Mouse (Mus musculus) heart, embryonic 16.5 days (tissue): Measurements from ENCODE around the gene Tssc4. TPM values are rescaled to one million over a fixed set of nuclear protein-coding genes. Genes with fewer than 3 reads are reported as not detected.

Experiments used
- ATAC-seq: fragments of 200-750 bp; cut with Nextera tagmentation; replicated peaks from 2 replicates; pipeline ENCODE4 v1.8.0; 2017; ENCODE audit warnings: moderate number of reproducible peaks; ENCODE audit not compliant: insufficient read depth, low FRiP score; ENCODE audit errors: extremely low read depth
- H3K27ac ChIP-seq: fragments of 300-500 bp; sonication (generic); 2 replicates; pipeline ENCODE4 v1.5.1; 2014; ENCODE audit warnings: mild to moderate bottlenecking, low read length, control low read depth, moderate library complexity
- H3K27me3 ChIP-seq: fragments of 300-500 bp; sonication (generic); 2 replicates; pipeline ENCODE4 v1.6.1; 2014; ENCODE audit warnings: low read length, mixed read lengths; ENCODE audit not compliant: control insufficient read depth, insufficient read depth
- H3K36me3 ChIP-seq: fragments of 300-500 bp; sonication (generic); 2 replicates; pipeline ENCODE4 v1.6.1; 2014; ENCODE audit not compliant: control insufficient read depth, insufficient read depth
- H3K4me1 ChIP-seq: fragments of 300-500 bp; sonication (generic); 2 replicates; pipeline ENCODE4 v1.6.1; 2014; ENCODE audit warnings: low read length, mixed read lengths; ENCODE audit not compliant: control insufficient read depth, insufficient read depth
- H3K4me2 ChIP-seq: fragments of 300-500 bp; sonication (generic); 2 replicates; pipeline ENCODE4 v1.6.1; 2014; ENCODE audit warnings: low read depth, mild to moderate bottlenecking, control low read depth, low read length
- H3K4me3 ChIP-seq: fragments of 300-500 bp; sonication (generic); 2 replicates; pipeline ENCODE4 v1.5.1; 2014; ENCODE audit warnings: mild to moderate bottlenecking, control low read depth, low read length
- H3K9ac ChIP-seq: fragments of 300-500 bp; sonication (generic); 2 replicates; pipeline ENCODE4 v1.6.1; 2014; ENCODE audit warnings: low read length, control low read depth
- H3K9me3 ChIP-seq: fragments of 300-500 bp; sonication (generic); replicated peaks from 2 replicates; pipeline ENCODE4 v1.6.1; 2016; ENCODE audit warnings: low read length; ENCODE audit not compliant: control insufficient read depth
- WGBS: fragments of 180-500 bp; shearing (Covaris S2); extraction: QIAGEN DNeasy Blood & Tissue Kit; methylation state at CpG from one replicate; pipeline ENCODE4 v1.1.7; 2014; 5-methylcytosine and 5-hydroxymethylcytosine counted together
- polyA plus RNA-seq: library from polyadenylated mRNA; unstranded; fragments of >200 nt; fragmentation: Nextera tagmentation; extraction: Ambion mirVana; gene quantifications from 2 replicates; pipeline ENCODE4 v1.2.1, GENCODE M21; 2015

Gene Tssc4
- polyA plus RNA-seq, 1 experiment from 2014 or later: 59.2 TPM

- Histone ChIP-seq H3K4me3 (no peak overlapping the region), H3K9ac (peak overlapping the region; percentile 69), H3K27me3 (no peaks in the 10 kb centered on the region), H3K9me3 (no peaks in the 10 kb centered on the region), H3K36me3 (peaks cover 35% of the 10 kb centered on the region), H3K27ac (peak overlapping the region; percentile 99), H3K4me1 (peaks cover 73% of the 10 kb centered on the region), H3K4me2 (peak overlapping the region; percentile 94)
- 35% methylated on average over 5 of the region's 5 CpGs for WGBS
- ATAC-seq: no peak
These were observed 9.7 kb upstream of the Tssc4 start for GRCm38 (mm10) chr7:143059202-143059870.

GRCm38 (mm10) chr7:143062704-143063103 lies 6.3 kb upstream of the Tssc4 start:
- Histone ChIP-seq H3K27ac (no peak overlapping the region), H3K27me3 (no peaks in the 10 kb centered on the region), H3K9ac (no peak overlapping the region), H3K4me3 (no peak overlapping the region), H3K4me2 (no peak overlapping the region), H3K4me1 (peaks cover 39% of the 10 kb centered on the region), H3K36me3 (peaks cover 64% of the 10 kb centered on the region), H3K9me3 (no peaks in the 10 kb centered on the region)
- no peak for ATAC-seq
- 62% methylated on average over 2 of the region's 2 CpGs for WGBS

GRCm38 (mm10) chr7:143064226-143064625 lies 4.8 kb upstream of the Tssc4 start:
- no peak for ATAC-seq
- H3K27me3 ChIP-seq: no peaks in the 10 kb centered on the region
- H3K4me2 ChIP-seq: no peak overlapping the region
- H3K9me3 ChIP-seq: no peaks in the 10 kb centered on the region
- H3K4me1 ChIP-seq: peaks cover 32% of the 10 kb centered on the region
- H3K27ac ChIP-seq: no peak overlapping the region
- H3K4me3 ChIP-seq: no peak overlapping the region
- whole genome bisulfite sequencing: 71% methylated on average over 6 of the region's 6 CpGs
- H3K36me3 ChIP-seq: peaks cover 71% of the 10 kb centered on the region
- no peak overlapping the region for H3K9ac ChIP-seq

- Histone ChIP-seq H3K27ac (no peak overlapping the region), H3K4me2 (no peak overlapping the region), H3K9me3 (no peaks in the 10 kb centered on the region), H3K36me3 (peaks cover 70% of the 10 kb centered on the region), H3K27me3 (no peaks in the 10 kb centered on the region), H3K4me3 (no peak overlapping the region), H3K9ac (no peak overlapping the region), H3K4me1 (peaks cover 26% of the 10 kb centered on the region)
- 84% methylated on average over 2 of the region's 2 CpGs for WGBS
- ATAC-seq: no peak
These were observed 3.4 kb upstream of the Tssc4 start for GRCm38 (mm10) chr7:143065692-143066091.

GRCm38 (mm10) chr7:143067469-143067868 lies 1.6 kb upstream of the Tssc4 start:
- peaks cover 19% of the 10 kb centered on the region for H3K4me1 ChIP-seq
- no peaks in the 10 kb centered on the region for H3K27me3 ChIP-seq
- H3K27ac ChIP-seq: peak overlapping the region; percentile 5
- H3K36me3 ChIP-seq: peaks cover 54% of the 10 kb centered on the region
- no peak overlapping the region for H3K9ac ChIP-seq
- no peak for ATAC-seq
- no peak overlapping the region for H3K4me3 ChIP-seq
- 69% methylated on average over 2 of the region's 2 CpGs for WGBS
- no peak overlapping the region for H3K4me2 ChIP-seq
- H3K9me3 ChIP-seq: no peaks in the 10 kb centered on the region

- Histone ChIP-seq H3K4me3 (no peak overlapping the region), H3K9me3 (no peaks in the 10 kb centered on the region), H3K36me3 (peaks cover 50% of the 10 kb centered on the region), H3K27me3 (no peaks in the 10 kb centered on the region), H3K9ac (no peak overlapping the region), H3K27ac (peak overlapping the region; percentile 88), H3K4me1 (peaks cover 17% of the 10 kb centered on the region), H3K4me2 (no peak overlapping the region)
- WGBS: 74% methylated on average over 3 of the region's 3 CpGs
- no peak for ATAC-seq
These were observed 1.2 kb upstream of the Tssc4 start for GRCm38 (mm10) chr7:143067897-143068296.

- peak overlapping the region; percentile 43 for H3K9ac ChIP-seq
- peaks cover 17% of the 10 kb centered on the region for H3K4me1 ChIP-seq
- H3K36me3 ChIP-seq: peaks cover 45% of the 10 kb centered on the region
- peak overlapping the region; percentile 89 for H3K4me2 ChIP-seq
- H3K27ac ChIP-seq: peak overlapping the region; percentile 88
- H3K4me3 ChIP-seq: peak overlapping the region; percentile 78
- H3K27me3 ChIP-seq: no peaks in the 10 kb centered on the region
- H3K9me3 ChIP-seq: no peaks in the 10 kb centered on the region
- ATAC-seq: no peak
- 48% methylated on average over 13 of the region's 13 CpGs for WGBS
These were observed 650 bp upstream of the Tssc4 start for GRCm38 (mm10) chr7:143068316-143068881.

GRCm38 (mm10) chr7:143069751-143070400 lies 827 bp downstream of the Tssc4 start:
- H3K9me3 ChIP-seq: no peaks in the 10 kb centered on the region
- peak overlapping the region; percentile 88 for H3K9ac ChIP-seq
- H3K4me2 ChIP-seq: peak overlapping the region; percentile 89
- peak overlapping the region; percentile 78 for H3K4me3 ChIP-seq
- peaks cover 17% of the 10 kb centered on the region for H3K4me1 ChIP-seq
- H3K36me3 ChIP-seq: peaks cover 34% of the 10 kb centered on the region
- peak; percentile 4; the same call in 1 of the 2 replicates for ATAC-seq
- H3K27ac ChIP-seq: peak overlapping the region; percentile 88
- 9% methylated on average over 30 of the region's 30 CpGs for WGBS
- H3K27me3 ChIP-seq: no peaks in the 10 kb centered on the region

- peaks cover 27% of the 10 kb centered on the region for H3K36me3 ChIP-seq
- peaks cover 17% of the 10 kb centered on the region for H3K4me1 ChIP-seq
- H3K4me3 ChIP-seq: peak overlapping the region; percentile 78
- no peak for ATAC-seq
- H3K27me3 ChIP-seq: no peaks in the 10 kb centered on the region
- H3K4me2 ChIP-seq: peak overlapping the region; percentile 89
- 89% methylated on average over 10 of the region's 10 CpGs for WGBS
- H3K27ac ChIP-seq: no peak overlapping the region
- H3K9me3 ChIP-seq: no peaks in the 10 kb centered on the region
- peak overlapping the region; percentile 88 for H3K9ac ChIP-seq
These were observed 1.5 kb downstream of the Tssc4 start for GRCm38 (mm10) chr7:143070506-143071070.
